Comparison of ENCODE assay signal across 16 mouse cellular contexts in the genomic region with DNA sequence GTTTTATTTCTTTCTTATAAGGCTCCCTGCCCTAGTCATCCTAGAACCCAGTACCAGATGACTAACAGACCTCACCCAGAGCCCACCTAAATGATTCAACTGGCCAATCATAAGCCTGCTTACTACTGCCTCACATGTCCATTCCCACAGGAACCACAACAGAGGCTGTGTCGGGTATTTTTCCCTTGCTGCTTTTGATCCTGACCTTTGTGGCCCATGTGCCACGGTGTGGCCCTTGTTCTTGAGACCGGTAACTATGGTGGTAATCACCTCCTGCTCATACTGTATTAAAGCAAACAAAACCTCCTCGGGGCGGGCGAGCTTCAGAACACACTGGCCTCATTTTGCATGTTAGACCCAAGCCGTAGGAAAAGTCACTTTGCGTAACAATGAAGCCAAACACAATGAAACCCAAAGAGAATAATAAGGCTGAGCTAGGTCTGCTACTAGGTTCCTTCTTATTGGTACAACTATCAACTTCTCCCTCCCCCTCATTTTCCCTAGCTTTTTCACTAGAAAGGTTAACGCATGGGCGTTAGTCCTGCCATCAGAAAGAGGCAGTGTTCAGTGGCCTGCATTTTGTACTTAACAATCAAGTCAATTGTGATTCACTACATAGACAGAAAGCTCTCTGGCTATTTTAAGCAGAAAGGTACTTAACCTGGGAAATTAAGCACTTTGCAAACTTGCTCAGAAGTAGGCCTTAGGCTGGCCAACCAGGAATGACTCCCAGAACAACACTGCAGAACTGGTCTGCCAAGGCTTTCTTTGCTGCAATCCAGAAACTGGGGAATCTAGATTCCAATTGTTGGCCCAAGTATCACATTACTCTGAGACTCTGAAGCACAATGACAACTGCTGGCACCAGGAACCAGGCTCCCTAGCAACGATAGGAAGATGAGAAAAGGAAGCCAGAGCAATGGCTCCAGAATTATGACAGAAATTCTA. TPM values are rescaled to one million over a fixed set of nuclear protein-coding genes. Genes with fewer than 3 reads are reported as not detected.
DNase-seq lines count a peak whose midpoint lies in the region; ATAC-seq lines count a peak whose summit lies in the region.
"Had no signal": no experiment of that assay in that cellular context is flagged by ENCODE, and none has a peak within 500 bp of the region (broad histone marks: within the 10 kb centered on the region; RNA-seq: fewer than 3 reads in every experiment).

No protein-coding gene starts in this region.

- WGBS in embryonic facial prominence, embryonic 11.5 days: 37% methylated on average over 11 of the region's 11 CpGs
- WGBS in embryonic facial prominence, embryonic 10.5 days: 37% methylated on average over 11 of the region's 11 CpGs
- 19% methylated on average over 11 of the region's 11 CpGs for WGBS in midbrain, embryonic 11.5 days
- 10% methylated on average over 11 of the region's 11 CpGs for WGBS in midbrain, embryonic 14.5 days
- 44% methylated on average over 11 of the region's 11 CpGs for WGBS in embryonic facial prominence, embryonic 14.5 days
- whole genome bisulfite sequencing in stomach, embryonic 15.5 days: 54% methylated on average over 11 of the region's 11 CpGs

- DNase-seq in embryonic facial prominence, embryonic 11.5 days (ENCODE audit: low spot score): peak; percentile 39
- no peak for DNase-seq in embryonic facial prominence, embryonic 10.5 days (ENCODE audit: low spot score)
- DNase-seq in midbrain, embryonic 11.5 days (ENCODE audit: low spot score, missing footprints): peak; percentile 89
- no peak for DNase-seq in midbrain, embryonic 14.5 days
- peak; percentile 56 for DNase-seq in embryonic facial prominence, embryonic 14.5 days (ENCODE audit: low spot score)
- no peak for DNase-seq in layer of hippocampus, adult 11-12 months (ENCODE audit: low spot score)
- no peak for DNase-seq in kidney, postnatal 10 days
- DNase-seq: adrenal gland, postnatal 36 days; cerebellum, adult 9-10 months; gastrocnemius, postnatal 10 days; heart, postnatal 10 days; kidney, adult 11 months had no signal

- H3K9ac ChIP-seq in embryonic facial prominence, embryonic 11.5 days (replicated peaks; ENCODE audit: low read length): no peak overlapping the region
- H3K9ac ChIP-seq in midbrain, embryonic 11.5 days (ENCODE audit: low read length): no peak overlapping the region
- no peak overlapping the region for H3K9ac ChIP-seq in midbrain, embryonic 14.5 days (replicated peaks; ENCODE audit: low read length)
- no peak overlapping the region for H3K9ac ChIP-seq in embryonic facial prominence, embryonic 14.5 days (ENCODE audit: low read depth, low read length)
- H3K9ac ChIP-seq in stomach, embryonic 15.5 days: no peak overlapping the region

- ATAC-seq in embryonic facial prominence, embryonic 11.5 days (replicated peaks; ENCODE audit: insufficient number of reproducible peaks, low FRiP score, low TSS enrichment, low read depth): no peak
- 0 out of 2 replicates have a peak, but pooled peaks have one; percentile 40 for ATAC-seq in midbrain, embryonic 11.5 days (ENCODE audit: low FRiP score)
- ATAC-seq in midbrain, embryonic 14.5 days (ENCODE audit: low FRiP score, low TSS enrichment): no peak
- ATAC-seq in embryonic facial prominence, embryonic 14.5 days (ENCODE audit: low read depth): no peak
- no peak for ATAC-seq in stomach, embryonic 15.5 days (ENCODE audit: insufficient read depth, low FRiP score, low read depth)

- H3K27me3 ChIP-seq in embryonic facial prominence, embryonic 11.5 days (ENCODE audit: control insufficient read depth, insufficient read depth, low read length): no peaks in the 10 kb centered on the region
- 0 out of 2 replicates have a peak, but pooled peaks cover 5% of the 10 kb centered on the region for H3K27me3 ChIP-seq in embryonic facial prominence, embryonic 10.5 days (replicated peaks; ENCODE audit: low read depth, poor library complexity, severe bottlenecking)
- H3K27me3 ChIP-seq in midbrain, embryonic 11.5 days (ENCODE audit: control insufficient read depth, insufficient read depth, low read length): no peaks in the 10 kb centered on the region
- H3K27me3 ChIP-seq in midbrain, embryonic 14.5 days (ENCODE audit: control insufficient read depth, insufficient read depth, low read length): no peaks in the 10 kb centered on the region
- H3K27me3 ChIP-seq in embryonic facial prominence, embryonic 14.5 days (replicated peaks; ENCODE audit: control insufficient read depth, insufficient read depth, low read length): no peaks in the 10 kb centered on the region
- no peaks in the 10 kb centered on the region for H3K27me3 ChIP-seq in stomach, embryonic 15.5 days (replicated peaks)

- no peaks in the 10 kb centered on the region for H3K36me3 ChIP-seq in embryonic facial prominence, embryonic 11.5 days (replicated peaks; ENCODE audit: control insufficient read depth, insufficient read depth, low read depth, low read length)
- H3K36me3 ChIP-seq in embryonic facial prominence, embryonic 10.5 days (replicated peaks): no peaks in the 10 kb centered on the region
- no peaks in the 10 kb centered on the region for H3K36me3 ChIP-seq in midbrain, embryonic 11.5 days (ENCODE audit: control insufficient read depth, insufficient read depth, low read length)
- no peaks in the 10 kb centered on the region for H3K36me3 ChIP-seq in midbrain, embryonic 14.5 days (ENCODE audit: control insufficient read depth, insufficient read depth, low read length)
- H3K36me3 ChIP-seq in embryonic facial prominence, embryonic 14.5 days (ENCODE audit: control insufficient read depth, insufficient read depth, low read length): no peaks in the 10 kb centered on the region
- no peaks in the 10 kb centered on the region for H3K36me3 ChIP-seq in stomach, embryonic 15.5 days

- 0 out of 2 replicates have a peak, but pooled peaks cover 3% of the 10 kb centered on the region for H3K4me1 ChIP-seq in embryonic facial prominence, embryonic 11.5 days (ENCODE audit: control insufficient read depth, insufficient read depth, low read length)
- H3K4me1 ChIP-seq in embryonic facial prominence, embryonic 10.5 days: peaks cover 27% of the 10 kb centered on the region
- peaks cover 5% of the 10 kb centered on the region; the same call in 1 of the 2 replicates for H3K4me1 ChIP-seq in midbrain, embryonic 11.5 days (ENCODE audit: control insufficient read depth, insufficient read depth, low read length)
- no peaks in the 10 kb centered on the region for H3K4me1 ChIP-seq in midbrain, embryonic 14.5 days (ENCODE audit: control insufficient read depth, insufficient read depth, low read length)
- H3K4me1 ChIP-seq in embryonic facial prominence, embryonic 14.5 days (ENCODE audit: control insufficient read depth, insufficient read depth, low read length): no peaks in the 10 kb centered on the region
- H3K4me1 ChIP-seq in stomach, embryonic 15.5 days: no peaks in the 10 kb centered on the region

- no peak overlapping the region for H3K4me2 ChIP-seq in embryonic facial prominence, embryonic 11.5 days (ENCODE audit: low read depth, low read length)
- no peak overlapping the region for H3K4me2 ChIP-seq in midbrain, embryonic 11.5 days
- no peak overlapping the region for H3K4me2 ChIP-seq in midbrain, embryonic 14.5 days (ENCODE audit: low read length)
- H3K4me2 ChIP-seq in embryonic facial prominence, embryonic 14.5 days (ENCODE audit: low read depth, low read length): no peak overlapping the region
- no peak overlapping the region for H3K4me2 ChIP-seq in stomach, embryonic 15.5 days

- no peak overlapping the region for H3K27ac ChIP-seq in embryonic facial prominence, embryonic 11.5 days (replicated peaks; ENCODE audit: low read depth, low read length)
- H3K27ac ChIP-seq in embryonic facial prominence, embryonic 10.5 days (replicated peaks): no peak overlapping the region
- H3K27ac ChIP-seq in midbrain, embryonic 11.5 days (ENCODE audit: low read depth, low read length): no peak overlapping the region
- H3K27ac ChIP-seq in midbrain, embryonic 14.5 days (replicated peaks; ENCODE audit: low read depth, low read length): no peak overlapping the region
- no peak overlapping the region for H3K27ac ChIP-seq in embryonic facial prominence, embryonic 14.5 days (replicated peaks; ENCODE audit: low read depth, low read length)
- peak overlapping the region; percentile 7; the same call in 1 of the 2 replicates for H3K27ac ChIP-seq in stomach, embryonic 15.5 days

- no peaks in the 10 kb centered on the region for H3K9me3 ChIP-seq in embryonic facial prominence, embryonic 11.5 days (replicated peaks; ENCODE audit: control insufficient read depth, low read length)
- H3K9me3 ChIP-seq in embryonic facial prominence, embryonic 10.5 days: no peaks in the 10 kb centered on the region
- no peaks in the 10 kb centered on the region for H3K9me3 ChIP-seq in midbrain, embryonic 11.5 days (ENCODE audit: control insufficient read depth, low read length)
- H3K9me3 ChIP-seq in midbrain, embryonic 14.5 days (ENCODE audit: control insufficient read depth, low read length): no peaks in the 10 kb centered on the region
- no peaks in the 10 kb centered on the region for H3K9me3 ChIP-seq in embryonic facial prominence, embryonic 14.5 days (ENCODE audit: control insufficient read depth, low read length)
- H3K9me3 ChIP-seq in stomach, embryonic 15.5 days: no peaks in the 10 kb centered on the region

- H3K4me3 ChIP-seq in embryonic facial prominence, embryonic 11.5 days (ENCODE audit: low read depth, low read length): no peak overlapping the region
- H3K4me3 ChIP-seq in embryonic facial prominence, embryonic 10.5 days: no peak overlapping the region
- H3K4me3 ChIP-seq in midbrain, embryonic 11.5 days (ENCODE audit: low read depth, low read length): no peak overlapping the region
- no peak overlapping the region for H3K4me3 ChIP-seq in midbrain, embryonic 14.5 days (replicated peaks; ENCODE audit: low read depth, low read length)
- no peak overlapping the region for H3K4me3 ChIP-seq in embryonic facial prominence, embryonic 14.5 days (ENCODE audit: low read depth, low read length)
- no peak overlapping the region for H3K4me3 ChIP-seq in stomach, embryonic 15.5 days (replicated peaks)

RNA-seq across cellular contexts. Expression of gene Pdcl2, which starts 9.4 kb away (rescaled TPM):
- polyA plus RNA-seq in embryonic facial prominence, embryonic 11.5 days (2014; fragmentation: Nextera tagmentation; extraction: Ambion mirVana): not detected in 2 replicates
- not detected in 2 replicates for polyA plus RNA-seq in embryonic facial prominence, embryonic 10.5 days (2016; fragmentation: Nextera tagmentation; extraction: Ambion mirVana)
- not detected in 2 replicates for polyA plus RNA-seq in midbrain, embryonic 11.5 days (2014; fragmentation: Nextera tagmentation; extraction: Ambion mirVana)
- not detected in 2 replicates for polyA plus RNA-seq in midbrain, embryonic 14.5 days (2014; fragmentation: Nextera tagmentation; extraction: Ambion mirVana)
- not detected in 2 replicates for polyA plus RNA-seq in embryonic facial prominence, embryonic 14.5 days (2014; fragmentation: Nextera tagmentation; extraction: Ambion mirVana)
- not detected in 2 replicates for polyA plus RNA-seq in stomach, embryonic 15.5 days (2015; fragmentation: Nextera tagmentation; extraction: Ambion mirVana)
- polyA plus RNA-seq: large intestine, adult 2 months; liver, embryonic 16.5 days; urinary bladder, adult 2 months had no signal

RNA-seq across cellular contexts. Expression of gene Clock, which starts 16.9 kb away (rescaled TPM):
- polyA plus RNA-seq in embryonic facial prominence, embryonic 11.5 days (2014; fragmentation: Nextera tagmentation; extraction: Ambion mirVana): 9.6 and 11.8 TPM in 2 replicates
- polyA plus RNA-seq in embryonic facial prominence, embryonic 10.5 days (2016; fragmentation: Nextera tagmentation; extraction: Ambion mirVana): 10.5 and 11.5 TPM in 2 replicates
- polyA plus RNA-seq in midbrain, embryonic 11.5 days (2014; fragmentation: Nextera tagmentation; extraction: Ambion mirVana): 11.5 and 11.6 TPM in 2 replicates
- polyA plus RNA-seq in midbrain, embryonic 14.5 days (2014; fragmentation: Nextera tagmentation; extraction: Ambion mirVana): 18.7 and 19.2 TPM in 2 replicates
- 12.6 and 13.2 TPM in 2 replicates for polyA plus RNA-seq in embryonic facial prominence, embryonic 14.5 days (2014; fragmentation: Nextera tagmentation; extraction: Ambion mirVana)
- 13.5 and 13.7 TPM in 2 replicates for polyA plus RNA-seq in stomach, embryonic 15.5 days (2015; fragmentation: Nextera tagmentation; extraction: Ambion mirVana)

RNA-seq across cellular contexts. Expression of gene Nmu, which starts 42.1 kb away (rescaled TPM):
- polyA plus RNA-seq in embryonic facial prominence, embryonic 11.5 days (2014; fragmentation: Nextera tagmentation; extraction: Ambion mirVana): 0.35 and 0.45 TPM in 2 replicates
- polyA plus RNA-seq in embryonic facial prominence, embryonic 10.5 days (2016; fragmentation: Nextera tagmentation; extraction: Ambion mirVana): 0.38 and 0.67 TPM in 2 replicates
- 0.21 and 0.22 TPM in 2 replicates for polyA plus RNA-seq in midbrain, embryonic 11.5 days (2014; fragmentation: Nextera tagmentation; extraction: Ambion mirVana)
- not detected in 2 replicates for polyA plus RNA-seq in midbrain, embryonic 14.5 days (2014; fragmentation: Nextera tagmentation; extraction: Ambion mirVana)
- polyA plus RNA-seq in embryonic facial prominence, embryonic 14.5 days (2014; fragmentation: Nextera tagmentation; extraction: Ambion mirVana): not detected in 2 replicates
- polyA plus RNA-seq in stomach, embryonic 15.5 days (2015; fragmentation: Nextera tagmentation; extraction: Ambion mirVana): 0.17 and 0.54 TPM in 2 replicates
- polyA plus RNA-seq: liver, embryonic 16.5 days; urinary bladder, adult 2 months had no signal

Comparison
In these comparisons a context has a peak if more than half of its experiments do, and no peak if none do; other contexts are left out.
1. DNase-seq: peak in embryonic facial prominence, embryonic 11.5 days (single experiment), midbrain, embryonic 11.5 days (single experiment) and embryonic facial prominence, embryonic 14.5 days (single experiment); none in embryonic facial prominence, embryonic 10.5 days (single experiment), midbrain, embryonic 14.5 days (single experiment), layer of hippocampus, adult 11-12 months (single experiment) and kidney, postnatal 10 days (single experiment).